Mouse (Mus musculus) CH12.LX (cell line): Measurements from ENCODE around the gene Arid4b. TPM values are rescaled to one million over a fixed set of nuclear protein-coding genes. Genes with fewer than 3 reads are reported as not detected.
A peak's percentile ranks its signal among the peaks of the same experiment; 100 is the strongest.

Source experiments
- DNase-seq: peaks from one replicate; pipeline ENCODE4 v3.0.0-alpha.2; 2013; ENCODE audit errors: extremely low read depth
- H3K27ac ChIP-seq: 2 replicates; pipeline ENCODE4 v1.5.1; 2012; ENCODE audit warnings: low read depth, mild to moderate bottlenecking, control low read depth, moderate library complexity; ENCODE audit not compliant: insufficient read depth
- H3K27me3 ChIP-seq: replicated peaks from 2 replicates; pipeline ENCODE3; 2012; ENCODE audit warnings: inconsistent platforms
- H3K36me3 ChIP-seq, 2 experiments: replicated peaks in 1 of 2; 2 replicates each; pipeline versions ENCODE3 to v1.6.1; 2012; ENCODE audit warnings: inconsistent platforms in 1 of 2, low read length in 1 of 2, mild to moderate bottlenecking in 1 of 2, mixed read lengths in 1 of 2, moderate library complexity in 1 of 2; ENCODE audit not compliant: control insufficient read depth in 1 of 2, insufficient read depth in 1 of 2
- H3K4me1 ChIP-seq, 2 experiments: 2 replicates each; pipeline ENCODE4 v1.6.1; 2012; ENCODE audit warnings: inconsistent platforms in 1 of 2, moderate library complexity in 1 of 2; ENCODE audit not compliant: insufficient read depth in 2 of 2, control insufficient read depth in 1 of 2
- H3K4me2 ChIP-seq: 2 replicates; pipeline ENCODE4 v1.6.1; 2012; ENCODE audit warnings: low read depth, mild to moderate bottlenecking, control low read depth; ENCODE audit not compliant: poor library complexity, insufficient read depth, severe bottlenecking
- H3K4me3 ChIP-seq, 3 experiments: fragments of 150-350 bp in 1 of 3; sonication (generic) in 1 of 3; replicated peaks in 1 of 3; 2 replicates each; pipeline versions ENCODE3 to v1.5.1; 2011 to 2012; ENCODE audit warnings: low read depth in 2 of 3, low read length in 2 of 3, mild to moderate bottlenecking in 2 of 3, moderate library complexity in 2 of 3, control low read depth in 1 of 3, improper control_type of control experiment in 1 of 3, inconsistent platforms in 1 of 3, mixed read lengths in 1 of 3; ENCODE audit not compliant: poor library complexity in 1 of 3
- H3K79me2 ChIP-seq: replicated peaks from 2 replicates; pipeline ENCODE4 v1.6.1; 2012; ENCODE audit warnings: mild to moderate bottlenecking, moderate library complexity; ENCODE audit not compliant: control insufficient read depth, poor library complexity, insufficient read depth, severe bottlenecking; ENCODE audit errors: extremely low read depth
- H3K9ac ChIP-seq: 2 replicates; pipeline ENCODE4 v1.6.1; 2012; ENCODE audit warnings: low read depth, mild to moderate bottlenecking, control low read depth, moderate library complexity; ENCODE audit not compliant: insufficient read depth
- H3K9me3 ChIP-seq: replicated peaks from 2 replicates; pipeline ENCODE3; 2012; ENCODE audit warnings: low read length, inconsistent platforms, mixed read lengths
- CHD1 ChIP-seq: IDR thresholded peaks from 2 replicates; pipeline ENCODE4 v1.6.1; 2012; ENCODE audit warnings: low read depth, low read length, improper control_type of control experiment, inconsistent platforms
- ELF1 ChIP-seq: IDR thresholded peaks from 2 replicates; pipeline ENCODE4 v1.6.1; 2014; ENCODE audit warnings: low read depth, mild to moderate bottlenecking, inconsistent platforms, low read length, improper control_type of control experiment
- EP300 ChIP-seq: IDR thresholded peaks from 2 replicates; pipeline ENCODE4 v1.6.1; 2011; ENCODE audit warnings: low read length, improper control_type of control experiment
- ETS1 ChIP-seq: conservative IDR thresholded peaks from 2 replicates; pipeline ENCODE4 v1.6.1; 2012; ENCODE audit warnings: low read depth, mild to moderate bottlenecking, inconsistent platforms, low read length, improper control_type of control experiment, moderate library complexity
- GABPA ChIP-seq: IDR thresholded peaks from 2 replicates; pipeline ENCODE4 v1.6.1; 2012; ENCODE audit warnings: low read depth, low read length, improper control_type of control experiment, inconsistent platforms; ENCODE audit not compliant: insufficient replicate concordance
- IRF4 ChIP-seq: IDR thresholded peaks from 2 replicates; pipeline ENCODE4 v1.6.1; 2014; ENCODE audit warnings: low read depth, mild to moderate bottlenecking, inconsistent platforms, low read length, improper control_type of control experiment
- KAT2A ChIP-seq: IDR thresholded peaks from 2 replicates; pipeline ENCODE4 v1.6.1; 2012; ENCODE audit warnings: low read length, improper control_type of control experiment, inconsistent platforms; ENCODE audit not compliant: insufficient replicate concordance
- MXI1 ChIP-seq: IDR thresholded peaks from 2 replicates; pipeline ENCODE4 v1.6.1; 2011; ENCODE audit warnings: mild to moderate bottlenecking, low read depth, low read length, improper control_type of control experiment
- NRF1 ChIP-seq: IDR thresholded peaks from 2 replicates; pipeline ENCODE4 v1.6.1; 2014; ENCODE audit warnings: low read depth, mild to moderate bottlenecking, inconsistent platforms, low read length, improper control_type of control experiment, moderate library complexity
- PAX5 ChIP-seq: IDR thresholded peaks from 2 replicates; pipeline ENCODE4 v1.6.1; 2012; ENCODE audit warnings: low read length, inconsistent platforms, mixed read lengths
- SIN3A ChIP-seq: IDR thresholded peaks from 2 replicates; pipeline ENCODE4 v1.6.1; 2012; ENCODE audit warnings: low read length, improper control_type of control experiment, inconsistent platforms
- UBTF ChIP-seq: IDR thresholded peaks from 2 replicates; pipeline ENCODE4 v1.6.1; 2012; ENCODE audit warnings: low read depth, mild to moderate bottlenecking, inconsistent platforms, low read length, improper control_type of control experiment, moderate library complexity
- ZNF384 ChIP-seq: IDR thresholded peaks from 2 replicates; pipeline ENCODE4 v1.6.1; 2012; ENCODE audit warnings: low read depth, low read length, improper control_type of control experiment, inconsistent platforms
- dilution Hi-C: fragments of 300-500 bp; cut with MboI; formaldehyde crosslinking; loops from 2 replicates; pipeline ENCODE4 v1.14.3; 2020; ENCODE audit warnings: low sequenced_read_pairs; ENCODE audit not compliant: extremely low pct_unique_long_range_greater_than_20kb, extremely low pct_ligation_motif_present
- in situ Hi-C: fragments of 300-500 bp; cut with MboI; formaldehyde crosslinking; loops from 3 replicates; pipeline ENCODE4 v1.14.3; 2019; ENCODE audit warnings: low sequenced_read_pairs, low pct_ligation_motif_present, low pct_unique_long_range_greater_than_20kb, mixed read lengths
- polyA plus RNA-seq: library from polyadenylated mRNA; unstranded; fragments of >175 nt; gene quantifications from 2 replicates; pipeline ENCODE4 v1.2.1, GENCODE M21; 2012; ENCODE audit warnings: low read depth; ENCODE audit not compliant: insufficient read length
- total RNA-seq, 2 experiments: library from RNA; depleted of rRNA; stranded (reverse); fragments of 300-350 nt in 1 of 2; fragments of >200 nt in 1 of 2; gene quantifications; 2 replicates each; pipeline ENCODE4 v1.2.3; 2012 to 2014

Gene Arid4b
- total and polyA plus RNA-seq, 3 experiments, result 9.2 to 16.4 (median 9.7) TPM

- TF ChIP-seq NRF1, result no peak
- no peak for TF ChIP-seq KAT2A
- TF ChIP-seq ZNF384, result no peak
- peak; percentile 17; the same call in 1 of the 2 replicates for TF ChIP-seq CHD1
- peak; percentile 94 for TF ChIP-seq IRF4
- TF ChIP-seq PAX5, result no peak
- peak; percentile 86 for TF ChIP-seq EP300
Measured at GRCm38 (mm10) chr13:14062209-14063012, 621 bp upstream of the Arid4b start (continued).

GRCm38 (mm10) chr13:14063942-14064271 is 875 bp downstream of the Arid4b start:
- peak overlapping the region; percentile 83 for H3K27ac ChIP-seq
- no peak for DNase-seq

GRCm38 (mm10) chr13:14064341-14065027 is 1.5 kb downstream of the Arid4b start:
- peaks cover 7 to 51% of the 10 kb centered on the region in 2 experiments for H3K4me1 ChIP-seq
- TF ChIP-seq SIN3A, result 0 out of 2 replicates have a peak, but pooled peaks have one; percentile 62
- TF ChIP-seq ZNF384, result no peak
- 0 out of 2 replicates have a peak, but pooled peaks have one; percentile 15 for TF ChIP-seq MXI1
- peak; percentile 71; the same call in 1 of the 2 replicates for TF ChIP-seq ELF1
- TF ChIP-seq ETS1, result 0 out of 2 replicates have a peak, but pooled peaks have one; percentile 20
- H3K4me3 ChIP-seq, result peak overlapping the region; percentile 69 to 94 (median 88)
- H3K4me2 ChIP-seq, result peak overlapping the region; percentile 93
- peaks cover 0 to 23% of the 10 kb centered on the region in 2 experiments for H3K36me3 ChIP-seq
- peaks cover 66% of the 10 kb centered on the region for H3K79me2 ChIP-seq
- peak overlapping the region; percentile 45 for H3K27ac ChIP-seq
- peak; percentile 48 for DNase-seq
- in situ Hi-C loops (no loop called here), dilution Hi-C loops (no loop called here)
- peak overlapping the region; percentile 95 for H3K9ac ChIP-seq
- no peaks in the 10 kb centered on the region for H3K9me3 ChIP-seq
- no peaks in the 10 kb centered on the region for H3K27me3 ChIP-seq

More at GRCm38 (mm10) chr13:14063942-14064271, 875 bp downstream of the Arid4b start:
- H3K9me3 ChIP-seq, result no peaks in the 10 kb centered on the region
- peaks cover 7 to 45% of the 10 kb centered on the region in 2 experiments for H3K4me1 ChIP-seq
- H3K27me3 ChIP-seq, result no peaks in the 10 kb centered on the region
- in situ Hi-C loops (no loop called here), dilution Hi-C loops (no loop called here)
- H3K9ac ChIP-seq, result peak overlapping the region; percentile 95
- peaks cover 3 to 26% of the 10 kb centered on the region in 2 experiments for H3K36me3 ChIP-seq
- H3K4me3 ChIP-seq, result peak overlapping the region; percentile 69 to 94 (median 88)
- TF ChIP-seq GABPA (no peak), MXI1 (peak; percentile 3; the same call in 1 of the 2 replicates), IRF4 (no peak), UBTF (peak; percentile 55; the same call in 1 of the 2 replicates)
- peaks cover 62% of the 10 kb centered on the region for H3K79me2 ChIP-seq
- H3K4me2 ChIP-seq, result no peak overlapping the region
